Mouse (Mus musculus): ENCODE results near the gene Hebp2. TPM values are rescaled to one million over a fixed set of nuclear protein-coding genes. Genes with fewer than 3 reads are reported as not detected.

The Hebp2 gene
- polyA plus RNA-seq, 1 experiment from 2014 or later, result 12.4 TPM

GRCm38 (mm10) chr10:18530161-18530560 is 15.7 kb downstream of the Hebp2 start:
- no peak overlapping the region for H3K4me3 ChIP-seq
- no peak overlapping the region for H3K27ac ChIP-seq
- H3K9ac ChIP-seq, result no peak overlapping the region
- H3K4me2 ChIP-seq, result no peak overlapping the region
- whole genome bisulfite sequencing, result 92% methylated on average over 4 of the region's 4 CpGs
- no peaks in the 10 kb centered on the region for H3K9me3 ChIP-seq (replicated peaks)
- no peak for ATAC-seq (replicated peaks; ENCODE audit: insufficient number of reproducible peaks, insufficient read depth, low FRiP score, low read depth)
- peaks cover 35% of the 10 kb centered on the region for H3K4me1 ChIP-seq (replicated peaks)
- H3K36me3 ChIP-seq, result peaks cover 14% of the 10 kb centered on the region
- H3K27me3 ChIP-seq, result no peaks in the 10 kb centered on the region

GRCm38 (mm10) chr10:18529177-18529576 is 16.7 kb downstream of the Hebp2 start:
- no peak overlapping the region for H3K27ac ChIP-seq
- no peak for ATAC-seq (replicated peaks; ENCODE audit: insufficient number of reproducible peaks, insufficient read depth, low FRiP score, low read depth)
- H3K4me1 ChIP-seq (replicated peaks), result peaks cover 35% of the 10 kb centered on the region
- peaks cover 23% of the 10 kb centered on the region for H3K36me3 ChIP-seq
- no peak overlapping the region for H3K9ac ChIP-seq
- no peaks in the 10 kb centered on the region for H3K9me3 ChIP-seq (replicated peaks)
- no peaks in the 10 kb centered on the region for H3K27me3 ChIP-seq
- WGBS, result 85% methylated on average over 4 of the region's 4 CpGs
- no peak overlapping the region for H3K4me3 ChIP-seq
- no peak overlapping the region for H3K4me2 ChIP-seq

- no peak for ATAC-seq (replicated peaks; ENCODE audit: insufficient number of reproducible peaks, insufficient read depth, low FRiP score, low read depth)
- Histone ChIP-seq H3K9ac (no peak overlapping the region), H3K36me3 (peaks cover 29% of the 10 kb centered on the region), H3K4me1 (replicated peaks) (peaks cover 35% of the 10 kb centered on the region), H3K27me3 (no peaks in the 10 kb centered on the region), H3K27ac (0 out of 2 replicates have a peak overlapping the region, but pooled peaks have one; percentile 1), H3K9me3 (replicated peaks) (no peaks in the 10 kb centered on the region), H3K4me2 (no peak overlapping the region), H3K4me3 (no peak overlapping the region)
- 49% methylated on average over 5 of the region's 5 CpGs for WGBS
These were observed 17.4 kb downstream of the Hebp2 start for GRCm38 (mm10) chr10:18528475-18528874.

DNA sequence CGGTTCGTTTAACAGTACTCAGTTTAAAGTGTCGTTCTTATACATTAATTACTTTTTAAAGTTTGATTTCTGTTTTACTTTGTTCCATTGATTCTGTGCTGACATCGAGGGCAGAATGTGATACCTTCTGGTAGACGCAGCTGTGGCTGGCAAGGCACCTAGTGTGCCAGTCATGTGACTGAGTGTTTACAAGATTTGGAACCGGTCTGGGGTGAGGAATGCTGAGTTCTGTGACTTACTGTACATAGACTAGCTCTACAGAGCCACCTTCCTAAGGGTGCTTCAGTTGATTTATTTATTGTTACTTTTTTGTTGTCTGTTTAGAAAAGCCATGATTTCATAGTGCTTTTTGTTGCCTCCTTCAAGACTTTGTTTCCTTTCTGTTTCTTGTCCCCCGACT is 18.1 kb downstream of the Hebp2 start:
- Histone ChIP-seq H3K36me3 (peaks cover 29% of the 10 kb centered on the region), H3K4me3 (no peak overlapping the region), H3K4me2 (no peak overlapping the region), H3K4me1 (replicated peaks) (peaks cover 35% of the 10 kb centered on the region), H3K27ac (0 out of 2 replicates have a peak overlapping the region, but pooled peaks have one; percentile 1), H3K27me3 (no peaks in the 10 kb centered on the region), H3K9ac (no peak overlapping the region), H3K9me3 (replicated peaks) (no peaks in the 10 kb centered on the region)
- WGBS, result 58% methylated on average over 7 of the region's 7 CpGs
- ATAC-seq (replicated peaks; ENCODE audit: insufficient number of reproducible peaks, insufficient read depth, low FRiP score, low read depth), result no peak

GRCm38 (mm10) chr10:18526851-18527675 is 18.8 kb downstream of the Hebp2 start:
- Histone ChIP-seq H3K27me3 (no peaks in the 10 kb centered on the region), H3K4me2 (no peak overlapping the region), H3K36me3 (peaks cover 25% of the 10 kb centered on the region), H3K9me3 (replicated peaks) (no peaks in the 10 kb centered on the region), H3K9ac (no peak overlapping the region), H3K27ac (peak overlapping the region; percentile 13; the same call in 1 of the 2 replicates), H3K4me3 (no peak overlapping the region), H3K4me1 (replicated peaks) (peaks cover 31% of the 10 kb centered on the region)
- 70% methylated on average over 20 of the region's 20 CpGs for WGBS
- no peak for ATAC-seq (replicated peaks; ENCODE audit: insufficient number of reproducible peaks, insufficient read depth, low FRiP score, low read depth)

- H3K4me3 ChIP-seq, result no peak overlapping the region
- H3K9ac ChIP-seq, result no peak overlapping the region
- peak overlapping the region; percentile 13; the same call in 1 of the 2 replicates for H3K27ac ChIP-seq
- WGBS, result 63% methylated on average over 22 of the region's 22 CpGs
- ATAC-seq (replicated peaks; ENCODE audit: insufficient number of reproducible peaks, insufficient read depth, low FRiP score, low read depth), result no peak
- no peaks in the 10 kb centered on the region for H3K9me3 ChIP-seq (replicated peaks)
- H3K36me3 ChIP-seq, result peaks cover 18% of the 10 kb centered on the region
- peaks cover 25% of the 10 kb centered on the region for H3K4me1 ChIP-seq (replicated peaks)
- H3K27me3 ChIP-seq, result no peaks in the 10 kb centered on the region
- H3K4me2 ChIP-seq, result no peak overlapping the region
These were observed 19.6 kb downstream of the Hebp2 start for GRCm38 (mm10) chr10:18526184-18526850.

DNA sequence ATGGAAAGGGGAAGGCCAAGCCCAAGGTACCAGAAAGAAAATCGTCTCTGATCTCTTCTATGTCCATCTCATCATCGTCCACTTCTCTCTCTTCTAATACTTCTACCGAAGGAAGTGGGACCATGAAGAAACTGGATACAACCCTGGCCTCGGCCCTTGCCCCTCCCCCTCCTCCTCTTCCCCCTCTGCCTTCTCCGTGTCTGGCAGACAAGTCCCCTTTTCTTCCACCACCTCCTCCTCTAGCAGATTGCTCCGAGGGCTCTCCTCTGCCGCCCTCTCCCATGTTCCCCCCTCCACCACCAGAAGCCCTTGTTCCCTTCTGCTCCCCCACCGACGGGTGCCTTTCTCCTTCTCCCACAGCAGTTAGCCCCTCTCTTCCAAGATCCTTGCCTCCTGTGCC is 20.1 kb downstream of the Hebp2 start:
- H3K27me3 ChIP-seq, result no peaks in the 10 kb centered on the region
- H3K4me2 ChIP-seq, result no peak overlapping the region
- 48% methylated on average over 9 of the region's 9 CpGs for WGBS
- H3K9me3 ChIP-seq (replicated peaks), result no peaks in the 10 kb centered on the region
- H3K9ac ChIP-seq, result no peak overlapping the region
- no peak overlapping the region for H3K27ac ChIP-seq
- no peak overlapping the region for H3K4me3 ChIP-seq
- H3K36me3 ChIP-seq, result peaks cover 16% of the 10 kb centered on the region; the same call in 1 of the 2 replicates
- ATAC-seq (replicated peaks; ENCODE audit: insufficient number of reproducible peaks, insufficient read depth, low FRiP score, low read depth), result no peak
- H3K4me1 ChIP-seq (replicated peaks), result peaks cover 25% of the 10 kb centered on the region

- peaks cover 25% of the 10 kb centered on the region for H3K4me1 ChIP-seq (replicated peaks)
- H3K27me3 ChIP-seq, result no peaks in the 10 kb centered on the region
- peaks cover 16% of the 10 kb centered on the region; the same call in 1 of the 2 replicates for H3K36me3 ChIP-seq
- H3K9ac ChIP-seq, result no peak overlapping the region
- H3K9me3 ChIP-seq (replicated peaks), result no peaks in the 10 kb centered on the region
- ATAC-seq (replicated peaks; ENCODE audit: insufficient number of reproducible peaks, insufficient read depth, low FRiP score, low read depth), result no peak
- no peak overlapping the region for H3K4me2 ChIP-seq
- WGBS, result 80% methylated on average over 15 of the region's 15 CpGs
- H3K27ac ChIP-seq, result no peak overlapping the region
- no peak overlapping the region for H3K4me3 ChIP-seq
These were observed 20.6 kb downstream of the Hebp2 start for GRCm38 (mm10) chr10:18525311-18525710.

DNA sequence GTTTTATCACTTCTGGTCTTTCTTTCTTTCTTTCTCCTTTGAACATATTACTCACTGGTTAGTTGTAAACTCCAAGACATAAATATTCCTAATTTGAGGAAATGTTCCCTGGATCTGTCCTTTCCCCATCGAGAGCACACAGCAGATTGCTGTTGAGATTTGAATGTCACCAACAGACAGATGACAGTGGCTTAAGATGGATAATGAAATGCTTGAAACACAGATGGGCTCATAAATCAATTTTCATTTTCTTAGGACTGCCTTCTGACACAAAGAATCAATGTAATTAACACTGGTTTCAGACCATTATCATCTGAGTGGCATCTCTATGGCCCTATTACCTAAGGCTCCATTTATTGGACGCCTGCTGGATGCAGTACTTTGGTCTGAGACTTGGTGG is 23.3 kb downstream of the Hebp2 start:
- Histone ChIP-seq H3K4me3 (no peak overlapping the region), H3K9ac (no peak overlapping the region), H3K4me1 (replicated peaks) (peaks cover 21% of the 10 kb centered on the region), H3K27ac (no peak overlapping the region), H3K4me2 (no peak overlapping the region), H3K27me3 (no peaks in the 10 kb centered on the region), H3K9me3 (replicated peaks) (no peaks in the 10 kb centered on the region), H3K36me3 (peaks cover 16% of the 10 kb centered on the region; the same call in 1 of the 2 replicates)
- WGBS, result 85% methylated on average over 2 of the region's 2 CpGs
- ATAC-seq (replicated peaks; ENCODE audit: insufficient number of reproducible peaks, insufficient read depth, low FRiP score, low read depth), result no peak

DNA sequence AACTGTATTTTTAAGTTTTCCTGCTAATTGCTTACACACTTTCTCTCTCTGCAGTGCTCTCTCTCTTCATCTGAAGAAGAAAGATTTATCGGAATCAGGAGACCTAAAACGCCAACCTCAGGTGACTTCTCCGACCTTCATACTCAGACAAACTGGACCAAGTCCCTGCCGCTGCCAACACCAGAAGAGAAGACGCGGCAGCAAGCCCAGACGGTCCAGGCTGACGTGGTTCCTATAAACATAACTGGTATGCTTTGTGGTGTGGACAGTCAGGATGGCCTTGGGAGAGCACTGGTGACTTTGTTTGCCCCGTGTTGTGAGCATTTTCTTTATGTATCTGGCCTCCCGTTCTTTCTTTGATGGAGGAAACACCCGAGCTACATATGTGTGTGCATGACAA is 34.4 kb downstream of the Hebp2 start:
- Histone ChIP-seq H3K27me3 (no peaks in the 10 kb centered on the region), H3K36me3 (0 out of 2 replicates have a peak, but pooled peaks cover 4% of the 10 kb centered on the region), H3K9ac (no peak overlapping the region), H3K9me3 (replicated peaks) (no peaks in the 10 kb centered on the region), H3K4me2 (no peak overlapping the region), H3K4me3 (no peak overlapping the region), H3K27ac (no peak overlapping the region), H3K4me1 (replicated peaks) (peaks cover 11% of the 10 kb centered on the region)
- no peak for ATAC-seq (replicated peaks; ENCODE audit: insufficient number of reproducible peaks, insufficient read depth, low FRiP score, low read depth)
- WGBS, result 85% methylated on average over 11 of the region's 11 CpGs

- Histone ChIP-seq H3K9me3 (replicated peaks) (no peaks in the 10 kb centered on the region), H3K36me3 (0 out of 2 replicates have a peak, but pooled peaks cover 4% of the 10 kb centered on the region), H3K4me3 (no peak overlapping the region), H3K4me1 (replicated peaks) (peaks cover 17% of the 10 kb centered on the region), H3K4me2 (no peak overlapping the region), H3K27me3 (no peaks in the 10 kb centered on the region), H3K27ac (no peak overlapping the region), H3K9ac (no peak overlapping the region)
- ATAC-seq (replicated peaks; ENCODE audit: insufficient number of reproducible peaks, insufficient read depth, low FRiP score, low read depth), result no peak
- WGBS, result 83% methylated on average over 3 of the region's 3 CpGs
These were observed 35.2 kb downstream of the Hebp2 start for GRCm38 (mm10) chr10:18510663-18511062.

All from heart, embryonic 15.5 days (tissue).